Mouse (Mus musculus) lung, postnatal 0 days (tissue): Measurements from ENCODE around the gene Zkscan17.

Experiments
- CTCF ChIP-seq: IDR thresholded peaks from 2 replicates; pipeline ENCODE4 v1.5.1; 2016; ENCODE audit warnings: antibody characterized with exemption, mild to moderate bottlenecking
- EP300 ChIP-seq: IDR thresholded peaks from 2 replicates; pipeline ENCODE4 v1.6.1; 2016; ENCODE audit warnings: antibody characterized with exemption, mild to moderate bottlenecking, control low read depth

GRCm38 (mm10) chr11:59519741-59520495 lies 6.6 kb downstream of the Zkscan17 start:
- TF ChIP-seq EP300: no peak
- no peak for TF ChIP-seq CTCF
